9 mouse cellular contexts compared by ENCODE assay signal in genomic region chr7:44303346-44304340, GRCm38 (mm10). TPM values are rescaled to one million over a fixed set of nuclear protein-coding genes. Genes with fewer than 3 reads are reported as not detected.
A peak's percentile ranks its signal among the peaks of the same experiment; 100 is the strongest.
DNase-seq lines count a peak whose midpoint lies in the region; ATAC-seq and TF ChIP-seq lines count a peak whose summit lies in the region.
"Had no signal": no experiment of that assay in that cellular context is flagged by ENCODE, and none has a peak within 500 bp of the region (broad histone marks: within the 10 kb centered on the region; RNA-seq: fewer than 3 reads in every experiment).

No protein-coding gene starts in this region.

- TF ChIP-seq CTCF in embryonic fibroblast, embryonic 13.5 days (IDR thresholded peaks at IDR 0.05; ENCODE audit: borderline replicate concordance, insufficient read depth, low read length) = no peak

- H3K4me2 ChIP-seq in limb, embryonic 15.5 days = peak overlapping the region; percentile 71

- WGBS in limb, embryonic 15.5 days = 84% methylated on average over 14 of the region's 14 CpGs

- H3K36me3 ChIP-seq in erythroblast, embryonic 14.5 days (ENCODE audit: control insufficient read depth) = no peaks in the 10 kb centered on the region
- no peaks in the 10 kb centered on the region for H3K36me3 ChIP-seq in limb, embryonic 15.5 days

- TF ChIP-seq POLR2A in embryonic fibroblast, embryonic 13.5 days (IDR thresholded peaks at IDR 0.05; ENCODE audit: low read depth, low read length) = peak; percentile 12; the same call in 1 of the 2 replicates

- peaks cover 24% of the 10 kb centered on the region for H3K4me1 ChIP-seq in erythroblast, embryonic 14.5 days (ENCODE audit: control insufficient read depth)
- no peaks in the 10 kb centered on the region for H3K4me1 ChIP-seq in embryonic fibroblast, embryonic 13.5 days (ENCODE audit: control insufficient read depth, insufficient read depth, low read length)
- H3K4me1 ChIP-seq in limb, embryonic 15.5 days = peaks cover 43% of the 10 kb centered on the region

- H3K27ac ChIP-seq in embryonic fibroblast, embryonic 13.5 days (ENCODE audit: insufficient read depth, low read length) = no peak overlapping the region
- H3K27ac ChIP-seq in limb, embryonic 15.5 days = peak overlapping the region; percentile 91

- peak overlapping the region; percentile 67 for H3K4me3 ChIP-seq in erythroblast, embryonic 14.5 days (replicated peaks)
- H3K4me3 ChIP-seq in embryonic fibroblast, embryonic 13.5 days (ENCODE audit: insufficient read depth, low read length) = peak overlapping the region; percentile 66
- H3K4me3 ChIP-seq in limb, embryonic 15.5 days = peak overlapping the region; percentile 60

- H3K27me3 ChIP-seq in erythroblast, embryonic 14.5 days (ENCODE audit: control insufficient read depth) = peaks cover 27% of the 10 kb centered on the region
- H3K27me3 ChIP-seq in limb, embryonic 15.5 days = no peaks in the 10 kb centered on the region

- peak overlapping the region; percentile 65 for H3K9ac ChIP-seq in limb, embryonic 15.5 days

- peaks cover 2% of the 10 kb centered on the region; the same call in 1 of the 2 replicates for H3K9me3 ChIP-seq in erythroblast, embryonic 14.5 days (ENCODE audit: control insufficient read depth, low read length)
- no peaks in the 10 kb centered on the region for H3K9me3 ChIP-seq in limb, embryonic 15.5 days

- peak; percentile 66 for DNase-seq in 416B (ENCODE audit: low read depth)
- DNase-seq in T-cell, adult 2 months (ENCODE audit: low spot score) = no peak
- DNase-seq in urinary bladder, postnatal 10 days (ENCODE audit: low spot score) = no peak
- DNase-seq in lung, postnatal 25 days (ENCODE audit: low spot score) = no peak

- no peak for ATAC-seq in erythroblast, adult 5-6 weeks (replicated peaks; ENCODE audit: low FRiP score, poor library complexity, severe bottlenecking)
- ATAC-seq in limb, embryonic 15.5 days (ENCODE audit: insufficient number of reproducible peaks, low FRiP score, low TSS enrichment, low read depth) = no peak

RNA-seq across cellular contexts. Expression of gene Clec11a, which starts 3.1 kb away (rescaled TPM):
- 0.01 TPM in 1 of 2 replicates, not detected in the other for polyA plus RNA-seq in erythroblast, embryonic 14.5 days (2012)
- total RNA-seq in erythroblast, adult 5-6 weeks (2015; ENCODE audit: low replicate concordance) = 0.19 and 0.63 TPM in 2 replicates
- 0.28 and 1.0 TPM in 2 replicates for total RNA-seq in erythroblast, adult 5-6 weeks (2017; ENCODE audit: low replicate concordance)
- 2.6 and 13.4 TPM in 2 replicates for polyA plus RNA-seq in embryonic fibroblast, embryonic 13.5 days (2011; ENCODE audit: insufficient read length, low read depth, missing spikeins)
- 24.0 and 31.1 TPM in 2 replicates for polyA plus RNA-seq in limb, embryonic 15.5 days (2015; fragmentation: Nextera tagmentation; extraction: Ambion mirVana)

RNA-seq across cellular contexts. Expression of gene Shank1, which starts 6.4 kb away (rescaled TPM):
- polyA plus RNA-seq in erythroblast, embryonic 14.5 days (2012) = 0.01 TPM in 2 replicates
- not detected in 2 replicates for total RNA-seq in erythroblast, adult 5-6 weeks (2015; ENCODE audit: low replicate concordance)
- total RNA-seq in erythroblast, adult 5-6 weeks (2017; ENCODE audit: low replicate concordance) = not detected in 2 replicates
- 1.1 and 2.6 TPM in 2 replicates for polyA plus RNA-seq in embryonic fibroblast, embryonic 13.5 days (2011; ENCODE audit: insufficient read length, low read depth, missing spikeins)
- polyA plus RNA-seq in limb, embryonic 15.5 days (2015; fragmentation: Nextera tagmentation; extraction: Ambion mirVana) = 2.4 and 3.2 TPM in 2 replicates

RNA-seq across cellular contexts. Expression of gene Gm15517, which starts 42.4 kb away (rescaled TPM):
- not detected in 2 replicates for polyA plus RNA-seq in erythroblast, embryonic 14.5 days (2012)
- total RNA-seq in erythroblast, adult 5-6 weeks (2015; ENCODE audit: low replicate concordance) = not detected in 2 replicates
- not detected in 2 replicates for total RNA-seq in erythroblast, adult 5-6 weeks (2017; ENCODE audit: low replicate concordance)
- polyA plus RNA-seq in embryonic fibroblast, embryonic 13.5 days (2011; ENCODE audit: insufficient read length, low read depth, missing spikeins) = not detected in 2 replicates
- not detected in 2 replicates for polyA plus RNA-seq in limb, embryonic 15.5 days (2015; fragmentation: Nextera tagmentation; extraction: Ambion mirVana)

RNA-seq across cellular contexts. Expression of gene Acp4, which starts 46.5 kb away (rescaled TPM):
- not detected in 2 replicates for polyA plus RNA-seq in erythroblast, embryonic 14.5 days (2012)
- total RNA-seq in erythroblast, adult 5-6 weeks (2015; ENCODE audit: low replicate concordance) = not detected in 2 replicates
- total RNA-seq in erythroblast, adult 5-6 weeks (2017; ENCODE audit: low replicate concordance) = not detected in 2 replicates
- polyA plus RNA-seq in embryonic fibroblast, embryonic 13.5 days (2011; ENCODE audit: insufficient read length, low read depth, missing spikeins) = not detected in 2 replicates
- polyA plus RNA-seq in limb, embryonic 15.5 days (2015; fragmentation: Nextera tagmentation; extraction: Ambion mirVana) = 0.33 and 0.83 TPM in 2 replicates
- polyA plus RNA-seq: gonadal fat pad, adult 2 months had no signal

RNA-seq across cellular contexts. Expression of gene 2410002F23Rik, which starts 57.1 kb away (rescaled TPM):
- 5.6 and 5.9 TPM in 2 replicates for polyA plus RNA-seq in erythroblast, embryonic 14.5 days (2012)
- 8.2 and 9.8 TPM in 2 replicates for total RNA-seq in erythroblast, adult 5-6 weeks (2015; ENCODE audit: low replicate concordance)
- total RNA-seq in erythroblast, adult 5-6 weeks (2017; ENCODE audit: low replicate concordance) = 5.6 and 7.8 TPM in 2 replicates
- polyA plus RNA-seq in embryonic fibroblast, embryonic 13.5 days (2011; ENCODE audit: insufficient read length, low read depth, missing spikeins) = 71.4 and 78.0 TPM in 2 replicates
- 163 and 183 TPM in 2 replicates for polyA plus RNA-seq in limb, embryonic 15.5 days (2015; fragmentation: Nextera tagmentation; extraction: Ambion mirVana)
